Mouse (Mus musculus): ENCODE results near the gene Ppia. TPM values are rescaled to one million over a fixed set of nuclear protein-coding genes. Genes with fewer than 3 reads are reported as not detected.
"Not testable (repeated sequence)": the region's sequence is repeated elsewhere in the genome, so short reads cannot be mapped to it uniquely, and the experiment has no call there.

The Ppia gene
- 1,424 and 1,884 TPM in 2 replicates for total RNA-seq (2014; rRNA removed)
- 454 and 472 TPM in 2 replicates for polyA plus RNA-seq (2012; rRNA removed)

DNA sequence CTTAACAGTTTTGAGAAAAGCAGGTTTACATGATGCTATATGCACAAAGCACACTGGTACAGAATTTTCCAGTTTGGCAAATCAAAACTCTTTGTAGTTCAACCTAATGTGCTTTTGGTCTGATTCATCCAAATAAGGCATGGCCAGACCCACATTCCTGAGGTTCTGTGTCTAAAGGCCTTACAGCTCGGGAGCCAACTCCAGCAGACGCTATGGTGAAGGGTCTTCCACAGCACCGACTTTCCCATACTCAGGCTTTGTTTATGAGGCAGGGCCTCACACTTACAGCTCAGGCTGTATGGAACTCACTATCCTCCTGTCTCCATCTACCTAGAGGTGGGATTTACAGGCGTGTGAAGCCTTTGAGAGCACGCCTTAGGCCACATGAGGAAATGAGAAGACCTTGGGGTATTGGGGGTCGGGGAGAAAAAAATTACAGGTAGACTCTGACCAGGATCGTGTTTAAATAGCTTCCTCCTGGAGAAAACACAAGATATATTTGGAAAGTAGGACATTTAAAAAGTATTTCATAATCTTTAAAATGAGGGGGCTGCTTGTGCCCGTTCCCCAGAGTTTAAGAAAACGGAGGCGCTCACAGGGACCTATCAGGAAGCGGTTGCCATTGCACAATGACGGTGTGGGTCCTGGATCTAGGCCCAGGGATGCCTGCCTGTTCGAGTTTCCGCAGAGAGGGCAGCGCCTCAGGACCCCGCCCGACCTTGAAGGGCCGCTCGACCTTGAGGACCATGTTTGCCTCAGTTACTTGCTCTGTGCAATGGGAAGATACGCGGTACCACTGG, at the start of gene Ppia:
Ppia (plus strand) TSS at position 693 of the 800 bp plus-strand sequence.
- WGBS: 16% methylated on average over 21 of the region's 21 CpGs
- TF ChIP-seq CTCF (IDR thresholded peaks at IDR 0.05; ENCODE audit: low read depth, low read length) (no peak), POLR2A (IDR thresholded peaks at IDR 0.05; ENCODE audit: extremely low read depth, insufficient read depth, low read length) (0 out of 2 replicates have a peak, but pooled peaks have one; percentile 47)
- H3K4me1 ChIP-seq (ENCODE audit: control insufficient read depth, insufficient read depth, low read length): peaks cover 14% of the 10 kb centered on the region

DNA sequence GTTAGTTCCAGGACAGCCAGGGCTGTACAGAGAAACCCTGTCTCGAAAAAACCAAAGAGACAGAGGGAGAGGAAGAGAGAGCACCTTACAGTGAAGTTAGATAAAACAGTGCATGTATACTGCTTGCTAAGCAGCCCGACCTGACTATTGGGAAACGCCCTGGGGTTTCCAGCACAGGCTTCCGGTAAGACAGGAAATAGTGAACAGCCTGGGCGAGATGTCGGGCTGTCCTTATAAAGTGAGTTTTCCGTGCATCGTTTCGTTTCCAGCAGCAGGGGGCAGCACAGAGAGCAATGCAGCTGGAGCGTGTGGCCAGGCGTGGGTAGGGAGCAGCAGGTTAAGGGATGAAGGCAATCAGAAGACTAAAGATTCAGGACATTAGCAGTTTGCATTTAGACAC, 49.4 kb upstream of the Ppia start:
- H3K27me3 ChIP-seq (ENCODE audit: control insufficient read depth, insufficient read depth, low read length): no peaks in the 10 kb centered on the region
- no peak for TF ChIP-seq POLR2A (IDR thresholded peaks at IDR 0.05; ENCODE audit: extremely low read depth, insufficient read depth, low read length)
- TF ChIP-seq CTCF (IDR thresholded peaks at IDR 0.05; ENCODE audit: low read depth, low read length): peak; percentile 91
- no peak overlapping the region for H3K9ac ChIP-seq (ENCODE audit: low read depth, low read length)
- no peaks in the 10 kb centered on the region for H3K4me1 ChIP-seq (ENCODE audit: control insufficient read depth, insufficient read depth, low read length)
- H3K27ac ChIP-seq (replicated peaks; ENCODE audit: insufficient read depth, low read depth, low read length): no peak overlapping the region
- no peak overlapping the region for H3K4me3 ChIP-seq (ENCODE audit: insufficient read depth, low read depth, low read length)
- no peaks in the 10 kb centered on the region for H3K36me3 ChIP-seq (ENCODE audit: control insufficient read depth, insufficient read depth, low read length)
- no peaks in the 10 kb centered on the region for H3K79me2 ChIP-seq (ENCODE audit: control insufficient read depth, insufficient read depth, low read length)
- 28% methylated on average over 11 of the region's 11 CpGs for WGBS
- peak; percentile 51 for DNase-seq (ENCODE audit: extremely low read depth, low read depth, low spot score)

More for the DNA sequence above, at the start of gene Ppia:
- Histone ChIP-seq H3K36me3 (ENCODE audit: control insufficient read depth, insufficient read depth, low read length) (peaks cover 21% of the 10 kb centered on the region), H3K79me2 (ENCODE audit: control insufficient read depth, insufficient read depth, low read length) (peaks cover 11% of the 10 kb centered on the region), H3K27ac (replicated peaks; ENCODE audit: insufficient read depth, low read depth, low read length) (peak within 1 kb of the TSS; percentile 94), H3K27me3 (ENCODE audit: control insufficient read depth, insufficient read depth, low read length) (no peaks in the 10 kb centered on the region), H3K4me3 (ENCODE audit: insufficient read depth, low read depth, low read length) (peak within 1 kb of the TSS; percentile 87), H3K9ac (ENCODE audit: low read depth, low read length) (peak within 1 kb of the TSS; percentile 92)
- DNase-seq (ENCODE audit: extremely low read depth, low read depth, low spot score): peak; percentile 81

DNA sequence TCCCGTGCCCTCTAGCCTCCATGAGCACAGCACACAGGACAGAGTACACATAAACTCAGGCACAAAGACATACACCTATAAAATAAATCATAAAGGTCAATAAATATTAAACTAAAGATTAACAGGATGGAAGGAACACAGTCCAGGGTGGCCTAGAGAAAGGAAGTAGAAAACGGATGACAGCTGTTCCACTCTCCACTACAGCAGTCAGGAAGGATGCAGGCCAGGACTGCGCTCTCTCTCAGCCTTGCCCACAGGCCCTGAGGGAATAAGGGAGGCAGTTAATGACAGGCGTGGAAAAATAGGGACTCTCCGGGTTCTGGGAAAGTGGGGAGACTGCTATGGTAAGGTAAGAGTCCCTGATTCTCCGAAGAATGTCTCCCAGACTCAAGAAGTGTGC, 48.8 kb upstream of the Ppia start:
- 87% methylated on average over 6 of the region's 6 CpGs for WGBS
- Histone ChIP-seq H3K4me3 (ENCODE audit: insufficient read depth, low read depth, low read length) (no peak overlapping the region), H3K79me2 (ENCODE audit: control insufficient read depth, insufficient read depth, low read length) (no peaks in the 10 kb centered on the region), H3K27me3 (ENCODE audit: control insufficient read depth, insufficient read depth, low read length) (no peaks in the 10 kb centered on the region), H3K4me1 (ENCODE audit: control insufficient read depth, insufficient read depth, low read length) (no peaks in the 10 kb centered on the region), H3K9ac (ENCODE audit: low read depth, low read length) (no peak overlapping the region), H3K27ac (replicated peaks; ENCODE audit: insufficient read depth, low read depth, low read length) (no peak overlapping the region), H3K36me3 (ENCODE audit: control insufficient read depth, insufficient read depth, low read length) (no peaks in the 10 kb centered on the region)
- TF ChIP-seq CTCF (IDR thresholded peaks at IDR 0.05; ENCODE audit: low read depth, low read length) (no peak), POLR2A (IDR thresholded peaks at IDR 0.05; ENCODE audit: extremely low read depth, insufficient read depth, low read length) (no peak)
- DNase-seq (ENCODE audit: extremely low read depth, low read depth, low spot score): no peak

DNA sequence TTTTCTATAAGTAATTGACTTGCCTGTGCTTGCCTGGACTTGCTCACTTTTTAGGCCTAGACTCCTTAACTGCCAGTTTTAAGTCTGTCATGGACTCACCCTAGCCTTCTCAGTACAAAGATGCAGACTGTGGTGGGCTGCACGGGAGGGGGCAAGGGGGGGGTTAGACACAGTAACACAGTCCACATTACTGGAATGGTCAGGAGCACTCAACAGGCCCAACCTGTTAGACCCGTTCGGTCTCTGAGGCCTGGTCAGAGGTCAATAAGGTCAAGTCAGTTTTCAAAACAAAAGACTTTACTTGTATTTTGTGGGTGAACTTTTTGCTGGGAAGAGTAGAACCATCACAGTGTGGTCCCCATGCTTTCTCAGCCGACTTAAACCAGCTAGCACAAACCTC, 48.1 kb upstream of the Ppia start:
- Histone ChIP-seq H3K9ac (ENCODE audit: low read depth, low read length) (no peak overlapping the region), H3K27ac (replicated peaks; ENCODE audit: insufficient read depth, low read depth, low read length) (no peak overlapping the region), H3K79me2 (ENCODE audit: control insufficient read depth, insufficient read depth, low read length) (no peaks in the 10 kb centered on the region)

DNA sequence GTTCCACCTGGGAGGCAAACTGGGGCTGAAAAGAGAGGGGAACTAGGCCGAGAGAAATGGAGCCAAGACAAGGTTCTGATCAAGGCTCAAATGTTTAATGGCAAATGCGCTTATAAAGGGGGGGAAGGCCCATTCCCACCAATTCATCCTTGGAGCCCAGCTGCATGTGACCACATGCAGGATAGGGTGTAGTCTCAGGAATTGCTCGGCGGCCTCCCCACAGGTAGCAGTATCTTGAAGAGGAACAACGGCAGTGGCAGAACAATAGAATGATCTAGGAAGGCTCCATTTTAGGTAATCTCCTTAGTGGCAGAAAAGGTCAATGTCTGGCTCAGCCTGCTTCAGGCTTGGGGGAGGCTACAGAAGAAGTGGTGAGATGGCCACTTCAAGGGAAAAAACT, 47.3 kb upstream of the Ppia start:
- 81% methylated on average over 5 of the region's 5 CpGs for WGBS
- not testable (repeated sequence) for H3K27ac ChIP-seq (replicated peaks; ENCODE audit: insufficient read depth, low read depth, low read length); H3K4me3 ChIP-seq (ENCODE audit: insufficient read depth, low read depth, low read length); H3K79me2 ChIP-seq (ENCODE audit: control insufficient read depth, insufficient read depth, low read length); DNase-seq (ENCODE audit: extremely low read depth, low read depth, low spot score); H3K9ac ChIP-seq (ENCODE audit: low read depth, low read length); H3K36me3 ChIP-seq (ENCODE audit: control insufficient read depth, insufficient read depth, low read length); H3K4me1 ChIP-seq (ENCODE audit: control insufficient read depth, insufficient read depth, low read length); H3K27me3 ChIP-seq (ENCODE audit: control insufficient read depth, insufficient read depth, low read length)

More for the DNA sequence above, 48.1 kb upstream of the Ppia start:
- WGBS: 72% methylated on average over 4 of the region's 4 CpGs
- TF ChIP-seq CTCF (IDR thresholded peaks at IDR 0.05; ENCODE audit: low read depth, low read length) (no peak), POLR2A (IDR thresholded peaks at IDR 0.05; ENCODE audit: extremely low read depth, insufficient read depth, low read length) (no peak)
- no peak for DNase-seq (ENCODE audit: extremely low read depth, low read depth, low spot score)
- Histone ChIP-seq H3K27me3 (ENCODE audit: control insufficient read depth, insufficient read depth, low read length) (no peaks in the 10 kb centered on the region), H3K4me1 (ENCODE audit: control insufficient read depth, insufficient read depth, low read length) (no peaks in the 10 kb centered on the region), H3K4me3 (ENCODE audit: insufficient read depth, low read depth, low read length) (no peak overlapping the region), H3K36me3 (ENCODE audit: control insufficient read depth, insufficient read depth, low read length) (no peaks in the 10 kb centered on the region)
